Mouse (Mus musculus) hindbrain, embryonic 11.5 days (tissue): ENCODE data around the gene Gfod1. TPM values are rescaled to one million over a fixed set of nuclear protein-coding genes. Genes with fewer than 3 reads are reported as not detected.

Experiments used
- ATAC-seq: fragments of 200-750 bp; cut with Nextera tagmentation; 2 replicates; pipeline ENCODE4 v1.8.0; 2017; ENCODE audit warnings: mild to moderate bottlenecking, moderate TSS enrichment, moderate library complexity; ENCODE audit not compliant: low FRiP score
- DNase-seq: peaks from one replicate; pipeline ENCODE4 v3.0.0-alpha.2; 2015; ENCODE audit warnings: low spot score
- H3K27ac ChIP-seq: fragments of 300-500 bp; sonication (generic); 2 replicates; pipeline ENCODE4 v1.5.1; 2014; ENCODE audit warnings: mild to moderate bottlenecking, low read depth, low read length
- H3K27me3 ChIP-seq: fragments of 300-500 bp; sonication (generic); 2 replicates; pipeline ENCODE4 v1.6.1; 2014; ENCODE audit warnings: mild to moderate bottlenecking, low read length, moderate library complexity, mixed read lengths; ENCODE audit not compliant: control insufficient read depth, insufficient read depth
- H3K36me3 ChIP-seq: fragments of 300-500 bp; sonication (generic); 2 replicates; pipeline ENCODE4 v1.6.1; 2014; ENCODE audit warnings: mild to moderate bottlenecking, low read length, moderate library complexity, mixed read lengths; ENCODE audit not compliant: control insufficient read depth, insufficient read depth
- H3K4me1 ChIP-seq: fragments of 300-500 bp; sonication (generic); replicated peaks from 2 replicates; pipeline ENCODE4 v1.6.1; 2014; ENCODE audit warnings: low read length, mixed read lengths; ENCODE audit not compliant: control insufficient read depth, insufficient read depth
- H3K4me2 ChIP-seq: fragments of 300-500 bp; sonication (generic); replicated peaks from 2 replicates; pipeline ENCODE4 v1.6.1; 2014; ENCODE audit warnings: mild to moderate bottlenecking, low read depth, low read length
- H3K4me3 ChIP-seq: fragments of 300-500 bp; sonication (generic); 2 replicates; pipeline ENCODE4 v1.5.1; 2014; ENCODE audit warnings: low read depth, low read length
- H3K9ac ChIP-seq: fragments of 300-500 bp; sonication (generic); 2 replicates; pipeline ENCODE4 v1.6.1; 2014; ENCODE audit warnings: low read depth, low read length
- H3K9me3 ChIP-seq: fragments of 300-500 bp; sonication (generic); 2 replicates; pipeline ENCODE4 v1.6.1; 2016; ENCODE audit warnings: low read length; ENCODE audit not compliant: control insufficient read depth
- WGBS: fragments of 180-500 bp; shearing (Covaris S2); extraction: QIAGEN DNeasy Blood & Tissue Kit; methylation state at CpG from one replicate; pipeline ENCODE4 v1.1.7; 2014; 5-methylcytosine and 5-hydroxymethylcytosine counted together
- polyA plus RNA-seq: library from polyadenylated mRNA; unstranded; fragments of >200 nt; fragmentation: Nextera tagmentation; extraction: Ambion mirVana; gene quantifications from 2 replicates; pipeline ENCODE4 v1.2.1, GENCODE M21; 2014

Gene Gfod1
- polyA plus RNA-seq, 1 experiment from 2014 or later: 0.77 TPM

DNA sequence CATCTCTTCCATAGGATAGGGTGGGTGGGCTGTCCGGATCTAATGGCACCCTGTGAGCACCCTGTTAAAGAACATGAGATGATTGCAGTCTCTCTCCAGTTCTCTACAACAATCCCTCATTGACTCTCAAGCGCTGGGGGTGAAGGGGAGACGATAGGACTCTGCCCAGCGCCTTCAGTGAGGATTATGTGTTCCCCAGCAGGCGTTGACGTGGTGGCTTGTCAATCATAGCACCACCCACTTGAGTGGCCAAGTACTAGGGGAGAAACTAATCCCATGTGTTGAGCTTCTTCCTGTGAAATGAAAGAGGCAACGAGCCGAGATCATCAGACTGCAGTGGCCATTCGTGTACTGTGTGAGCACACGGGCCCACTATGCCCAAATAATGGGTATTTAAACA lies 77.9 kb downstream of the Gfod1 start:
- no peak overlapping the region for H3K4me2 ChIP-seq
- no peak overlapping the region for H3K9ac ChIP-seq
- H3K4me3 ChIP-seq: no peak overlapping the region
- H3K4me1 ChIP-seq: no peaks in the 10 kb centered on the region
- no peaks in the 10 kb centered on the region for H3K9me3 ChIP-seq
- no peaks in the 10 kb centered on the region for H3K27me3 ChIP-seq
- ATAC-seq (no peak), DNase-seq (no peak)
- no peak overlapping the region for H3K27ac ChIP-seq
- H3K36me3 ChIP-seq: no peaks in the 10 kb centered on the region
- 80% methylated on average over 10 of the region's 10 CpGs for WGBS

DNA sequence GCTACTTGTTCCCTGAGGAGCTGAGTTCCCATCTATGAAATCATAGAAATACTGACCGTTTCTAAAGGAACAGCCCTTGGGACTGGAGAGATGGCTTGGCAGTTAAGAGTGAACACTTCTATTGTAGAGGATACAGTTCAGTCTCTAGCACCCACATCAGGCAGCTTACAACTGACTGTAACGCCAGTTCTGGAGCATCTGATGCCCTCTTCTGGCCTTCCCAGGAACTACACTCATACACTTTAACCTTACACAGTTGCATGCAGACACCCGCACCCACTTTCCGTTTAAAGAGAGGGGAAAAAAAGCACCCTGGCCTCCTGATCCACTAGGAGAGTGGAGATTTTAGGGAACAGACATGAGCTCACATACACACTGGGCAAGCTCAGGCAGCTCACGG lies 78.8 kb downstream of the Gfod1 start:
- 73% methylated on average over 5 of the region's 5 CpGs for WGBS
- no peak overlapping the region for H3K27ac ChIP-seq
- ATAC-seq: no peak
- H3K27me3 ChIP-seq: no peaks in the 10 kb centered on the region
- H3K36me3 ChIP-seq: no peaks in the 10 kb centered on the region
- no peaks in the 10 kb centered on the region for H3K4me1 ChIP-seq
- no peak overlapping the region for H3K4me2 ChIP-seq
- DNase-seq: no peak
- H3K4me3 ChIP-seq: no peak overlapping the region
- no peaks in the 10 kb centered on the region for H3K9me3 ChIP-seq
- no peak overlapping the region for H3K9ac ChIP-seq

DNA sequence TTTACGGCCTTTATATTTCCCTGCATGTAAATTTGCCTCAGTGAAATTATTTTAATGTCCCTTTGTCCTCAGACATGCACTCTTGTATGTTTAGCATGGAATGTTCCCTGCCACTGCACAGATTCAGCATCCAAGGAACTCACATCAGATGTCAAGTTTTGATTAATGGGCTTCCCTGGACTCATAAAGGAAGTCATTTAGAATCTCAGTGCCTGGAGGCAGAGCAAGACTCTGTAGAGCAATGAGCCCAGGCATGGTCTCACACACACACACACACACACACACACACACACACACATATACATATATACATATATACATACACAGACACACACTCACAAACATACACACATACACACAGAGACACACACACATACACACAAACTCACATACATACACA lies 81.9 kb downstream of the Gfod1 start:
- Histone ChIP-seq H3K4me1 (no peaks in the 10 kb centered on the region), H3K9me3 (no peaks in the 10 kb centered on the region), H3K4me2 (no peak overlapping the region), H3K27ac (no peak overlapping the region), H3K4me3 (no peak overlapping the region), H3K9ac (no peak overlapping the region), H3K36me3 (no peaks in the 10 kb centered on the region), H3K27me3 (no peaks in the 10 kb centered on the region)
- DNase-seq (peak; percentile 46), ATAC-seq (peak; percentile 38; the same call in 1 of the 2 replicates)
- WGBS: 81% methylated on average over 1 of the region's 1 CpGs

DNA sequence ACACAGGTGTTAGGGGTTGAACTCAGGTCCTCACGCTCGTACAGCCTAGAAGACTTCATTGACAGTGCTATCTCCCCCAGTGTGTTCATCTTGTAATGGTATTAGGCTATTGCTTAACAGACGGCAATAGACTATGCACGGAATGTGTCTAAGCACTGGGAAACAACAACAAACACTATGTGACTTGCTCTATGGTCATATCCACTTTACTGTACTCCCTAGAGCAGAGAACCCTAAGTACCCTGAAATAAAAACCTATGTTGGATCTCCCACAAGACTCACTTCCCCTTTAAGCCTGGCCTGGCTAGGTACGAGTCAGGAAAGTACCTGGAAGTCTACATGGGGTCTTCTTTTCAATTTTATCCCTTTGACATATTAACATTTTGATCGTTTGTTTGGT lies 82.7 kb downstream of the Gfod1 start:
- 83% methylated on average over 6 of the region's 6 CpGs for WGBS
- no peaks in the 10 kb centered on the region for H3K4me1 ChIP-seq
- no peak for ATAC-seq
- H3K9me3 ChIP-seq: no peaks in the 10 kb centered on the region
- no peaks in the 10 kb centered on the region for H3K27me3 ChIP-seq
- no peak overlapping the region for H3K4me3 ChIP-seq
- no peak overlapping the region for H3K27ac ChIP-seq
- no peaks in the 10 kb centered on the region for H3K36me3 ChIP-seq
- no peak overlapping the region for H3K9ac ChIP-seq
- no peak for DNase-seq
- H3K4me2 ChIP-seq: no peak overlapping the region

DNA sequence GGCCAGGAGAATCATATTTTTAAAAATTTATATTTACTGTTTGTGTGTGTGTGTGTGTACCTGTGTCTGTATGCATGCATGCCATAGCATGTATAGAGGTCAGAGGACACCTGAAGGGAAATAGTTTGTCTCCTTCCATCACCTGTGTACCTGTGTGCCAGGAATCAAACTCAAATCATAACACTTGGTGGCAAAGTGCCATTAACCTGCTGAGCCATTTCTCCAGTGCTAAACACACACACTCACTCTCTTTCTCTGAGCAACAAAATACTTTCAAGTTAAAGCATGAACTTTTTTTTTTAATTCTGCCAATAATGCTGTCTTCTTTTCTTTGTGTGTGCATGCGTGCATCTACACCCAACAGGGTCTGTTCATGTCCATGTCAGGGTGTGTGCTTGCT lies 83.3 kb downstream of the Gfod1 start:
- H3K4me2 ChIP-seq: no peak overlapping the region
- DNase-seq (no peak), ATAC-seq (no peak)
- H3K27me3 ChIP-seq: no peaks in the 10 kb centered on the region
- no peak overlapping the region for H3K4me3 ChIP-seq
- no peaks in the 10 kb centered on the region for H3K9me3 ChIP-seq
- WGBS: 95% methylated on average over 1 of the region's 1 CpGs
- no peak overlapping the region for H3K9ac ChIP-seq
- no peaks in the 10 kb centered on the region for H3K4me1 ChIP-seq
- no peak overlapping the region for H3K27ac ChIP-seq
- no peaks in the 10 kb centered on the region for H3K36me3 ChIP-seq

DNA sequence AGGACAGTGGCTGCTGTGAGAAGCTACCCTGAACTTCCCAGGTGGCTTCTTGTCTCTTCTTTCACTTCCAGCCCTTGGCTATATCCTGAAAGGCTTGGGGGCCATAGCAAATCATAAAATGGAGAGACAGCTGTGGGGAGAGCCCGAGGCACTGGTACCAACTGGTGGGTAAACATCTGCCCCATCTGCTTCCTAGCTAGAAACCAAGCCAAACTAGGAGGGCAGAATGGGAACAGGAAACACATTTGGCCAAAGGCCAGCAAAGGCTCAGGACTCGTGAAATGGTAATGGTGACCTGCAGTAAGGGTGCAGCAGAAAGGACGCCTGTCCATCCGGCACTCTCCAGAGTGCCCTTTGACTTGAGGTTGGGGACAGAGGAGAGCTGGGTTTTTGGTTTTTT lies 85.2 kb downstream of the Gfod1 start:
- DNase-seq: no peak
- Histone ChIP-seq H3K9ac (no peak overlapping the region), H3K27me3 (no peaks in the 10 kb centered on the region), H3K9me3 (no peaks in the 10 kb centered on the region), H3K4me1 (no peaks in the 10 kb centered on the region), H3K4me2 (no peak overlapping the region), H3K27ac (no peak overlapping the region), H3K36me3 (no peaks in the 10 kb centered on the region), H3K4me3 (no peak overlapping the region)
- no peak for ATAC-seq
- WGBS: 77% methylated on average over 4 of the region's 4 CpGs

DNA sequence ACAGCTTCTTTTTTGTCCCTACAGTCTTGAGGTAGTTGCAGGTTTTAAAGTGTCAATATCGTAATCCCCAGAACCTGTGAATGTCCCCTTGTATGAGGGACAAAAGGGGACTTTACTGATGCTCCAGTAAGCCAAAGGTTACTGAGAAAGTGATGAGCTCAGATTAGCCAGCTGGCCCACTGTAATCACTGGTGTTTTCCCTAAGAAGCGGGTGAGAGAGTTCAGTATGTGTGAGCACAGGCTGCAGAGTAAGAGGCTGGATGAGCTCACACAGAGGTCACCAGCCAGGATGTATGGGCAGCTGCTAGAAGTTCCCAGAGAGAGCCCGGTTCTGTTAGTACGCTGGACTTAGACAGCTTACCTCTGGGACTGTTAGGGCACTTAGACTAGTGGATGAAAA lies 85.7 kb downstream of the Gfod1 start:
- no peak overlapping the region for H3K4me3 ChIP-seq
- H3K9me3 ChIP-seq: no peaks in the 10 kb centered on the region
- no peak for DNase-seq
- H3K27ac ChIP-seq: no peak overlapping the region
- no peak for ATAC-seq
- no peak overlapping the region for H3K4me2 ChIP-seq
- no peak overlapping the region for H3K9ac ChIP-seq
- WGBS: 72% methylated on average over 4 of the region's 4 CpGs
- no peaks in the 10 kb centered on the region for H3K4me1 ChIP-seq
- no peaks in the 10 kb centered on the region for H3K36me3 ChIP-seq
- no peaks in the 10 kb centered on the region for H3K27me3 ChIP-seq

DNA sequence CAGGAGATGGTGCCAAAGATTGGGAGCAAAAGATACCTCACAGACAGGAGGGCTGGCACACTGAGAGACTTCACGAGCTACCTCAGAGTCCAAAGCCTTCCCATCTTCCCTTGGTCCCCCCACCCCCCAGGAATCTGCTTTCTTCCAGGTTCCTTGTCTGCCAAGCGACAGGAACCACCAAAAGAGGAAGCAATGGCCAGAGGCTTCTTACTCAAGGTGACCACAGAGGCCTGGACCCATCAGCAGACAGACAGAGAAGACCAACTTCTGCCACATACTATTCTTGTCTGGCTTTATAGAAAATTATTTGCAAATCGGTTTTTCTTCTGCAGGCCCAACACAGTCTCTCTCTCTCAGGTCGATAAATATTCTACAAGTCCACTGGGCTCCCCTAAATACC lies 86.3 kb downstream of the Gfod1 start:
- Histone ChIP-seq H3K4me3 (no peak overlapping the region), H3K27ac (no peak overlapping the region), H3K4me2 (no peak overlapping the region), H3K9ac (no peak overlapping the region), H3K4me1 (no peaks in the 10 kb centered on the region), H3K27me3 (no peaks in the 10 kb centered on the region), H3K9me3 (no peaks in the 10 kb centered on the region), H3K36me3 (no peaks in the 10 kb centered on the region)
- ATAC-seq (no peak), DNase-seq (no peak)
- WGBS: 72% methylated on average over 4 of the region's 4 CpGs

DNA sequence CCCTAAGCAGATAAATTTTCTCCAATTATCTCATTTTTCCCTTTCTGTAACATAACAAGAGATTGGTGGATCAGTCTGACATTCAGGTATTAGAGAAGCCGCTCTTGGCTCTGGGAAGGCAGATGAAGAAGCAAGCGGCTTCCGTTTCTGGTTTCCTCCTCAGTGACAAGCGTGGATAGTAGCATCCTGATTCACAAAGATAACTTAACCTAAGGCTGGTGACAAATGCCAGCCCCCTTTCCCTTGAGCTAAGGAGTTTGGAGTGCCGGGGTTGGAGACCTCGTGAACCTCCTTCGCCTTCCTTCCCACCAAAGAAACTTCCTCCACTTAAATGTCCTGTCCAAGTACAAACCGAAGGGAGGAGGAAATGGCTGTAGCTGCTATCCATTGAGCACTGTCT lies 86.9 kb downstream of the Gfod1 start:
- Histone ChIP-seq H3K9me3 (no peaks in the 10 kb centered on the region), H3K36me3 (no peaks in the 10 kb centered on the region), H3K4me2 (no peak overlapping the region), H3K27me3 (no peaks in the 10 kb centered on the region), H3K9ac (no peak overlapping the region), H3K27ac (no peak overlapping the region), H3K4me3 (no peak overlapping the region), H3K4me1 (no peaks in the 10 kb centered on the region)
- ATAC-seq (no peak), DNase-seq (no peak)
- WGBS: 89% methylated on average over 8 of the region's 8 CpGs
